Mouse (Mus musculus) mature B cell (primary cell): Measurements from ENCODE around the gene Fdxr.

Experiments used
- in situ Hi-C: fragments of 300-500 bp; cut with MboI; formaldehyde crosslinking; loops from 2 replicates; pipeline ENCODE4 v1.14.3; 2019

Fdxr gene

GRCm38 (mm10) chr11:115289885-115290284 is 13.0 kb upstream of the Fdxr start:
- in situ Hi-C loops: no loop called here

DNA sequence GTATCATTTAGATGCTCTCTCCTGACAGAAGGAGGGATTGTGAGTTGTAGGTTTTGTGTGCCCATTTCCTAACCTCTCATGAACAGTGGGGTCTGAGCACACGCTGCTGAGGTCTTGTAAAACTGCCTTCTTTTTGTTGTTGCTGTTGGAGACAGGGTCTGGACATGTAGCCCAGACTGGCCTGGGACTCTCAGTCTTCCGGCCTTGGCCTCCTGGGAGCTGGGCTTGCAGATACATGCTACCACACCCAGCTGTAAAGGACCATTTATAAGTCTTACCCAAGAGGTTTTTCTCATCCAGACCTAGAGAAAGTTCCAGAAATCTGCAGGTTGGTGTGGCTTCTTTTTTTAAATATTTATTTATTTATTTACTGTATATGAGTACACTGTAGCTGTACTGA is 11.5 kb upstream of the Fdxr start:
- in situ Hi-C loops: no loop called here

DNA sequence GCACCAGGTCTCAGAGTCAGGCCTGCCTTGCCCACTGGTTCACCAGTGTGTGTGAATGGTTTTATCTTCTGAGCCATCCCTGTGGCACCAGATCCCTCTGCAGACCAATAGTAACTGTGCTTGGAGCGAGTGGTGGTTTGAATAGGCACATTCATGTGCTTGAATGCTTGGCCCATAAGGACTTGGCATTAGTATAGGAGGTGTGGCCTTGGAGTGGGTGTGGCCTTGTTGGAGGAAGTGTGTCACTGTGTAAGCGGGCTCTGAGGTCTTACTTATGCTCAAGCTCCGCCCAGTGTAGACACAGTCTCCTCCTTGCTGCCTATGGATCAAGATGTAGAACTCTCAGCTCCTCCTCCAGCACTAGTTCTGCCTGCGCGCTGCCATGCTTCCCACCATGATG is 10.5 kb upstream of the Fdxr start:
- in situ Hi-C loops: no loop called here

DNA sequence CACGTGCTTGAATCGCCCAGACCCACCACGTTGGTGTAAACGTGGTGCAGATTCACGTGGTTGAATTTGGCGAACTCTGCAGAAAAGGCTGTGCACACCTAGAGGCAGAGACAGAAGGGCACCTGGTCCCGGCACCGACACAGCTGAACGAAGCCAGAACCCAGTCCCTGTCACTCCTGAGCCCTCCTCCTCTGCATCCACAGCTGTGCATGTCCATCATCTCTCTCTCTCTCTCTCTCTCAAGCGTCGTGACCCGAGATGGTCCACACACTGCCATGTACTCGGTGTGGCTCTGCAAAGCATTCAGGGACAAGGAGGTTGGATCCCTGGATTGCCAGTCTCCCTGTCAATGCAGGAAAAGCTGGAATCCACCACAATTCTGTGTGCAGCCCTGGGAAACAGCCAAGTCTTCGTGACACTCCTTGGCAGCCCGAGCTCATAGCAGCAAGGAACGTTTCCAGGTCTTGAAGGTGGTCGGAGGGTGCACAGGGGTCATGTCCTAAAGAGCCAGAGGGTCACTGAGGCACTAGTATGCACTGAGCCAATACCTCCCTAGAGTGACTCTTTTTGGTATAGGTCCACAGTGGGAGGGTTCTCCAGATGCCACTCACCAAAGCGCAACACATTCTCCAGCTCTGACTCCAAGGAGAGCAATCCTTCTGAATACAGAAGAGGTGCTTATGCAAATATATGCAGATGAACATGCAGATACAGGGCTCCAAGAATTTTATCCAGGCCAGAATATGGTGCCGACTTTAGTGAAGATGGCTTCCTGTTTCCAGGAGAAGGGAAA is 9.5 kb upstream of the Fdxr start:
- in situ Hi-C loops: no loop called here

GRCm38 (mm10) chr11:115285282-115285681 is 8.4 kb upstream of the Fdxr start:
- in situ Hi-C loops: no loop called here

GRCm38 (mm10) chr11:115283891-115284620 is 7.2 kb upstream of the Fdxr start:
- in situ Hi-C loops: no loop called here

- in situ Hi-C loops: no loop called here
These were observed 6.6 kb upstream of the Fdxr start for GRCm38 (mm10) chr11:115283486-115283765.

DNA sequence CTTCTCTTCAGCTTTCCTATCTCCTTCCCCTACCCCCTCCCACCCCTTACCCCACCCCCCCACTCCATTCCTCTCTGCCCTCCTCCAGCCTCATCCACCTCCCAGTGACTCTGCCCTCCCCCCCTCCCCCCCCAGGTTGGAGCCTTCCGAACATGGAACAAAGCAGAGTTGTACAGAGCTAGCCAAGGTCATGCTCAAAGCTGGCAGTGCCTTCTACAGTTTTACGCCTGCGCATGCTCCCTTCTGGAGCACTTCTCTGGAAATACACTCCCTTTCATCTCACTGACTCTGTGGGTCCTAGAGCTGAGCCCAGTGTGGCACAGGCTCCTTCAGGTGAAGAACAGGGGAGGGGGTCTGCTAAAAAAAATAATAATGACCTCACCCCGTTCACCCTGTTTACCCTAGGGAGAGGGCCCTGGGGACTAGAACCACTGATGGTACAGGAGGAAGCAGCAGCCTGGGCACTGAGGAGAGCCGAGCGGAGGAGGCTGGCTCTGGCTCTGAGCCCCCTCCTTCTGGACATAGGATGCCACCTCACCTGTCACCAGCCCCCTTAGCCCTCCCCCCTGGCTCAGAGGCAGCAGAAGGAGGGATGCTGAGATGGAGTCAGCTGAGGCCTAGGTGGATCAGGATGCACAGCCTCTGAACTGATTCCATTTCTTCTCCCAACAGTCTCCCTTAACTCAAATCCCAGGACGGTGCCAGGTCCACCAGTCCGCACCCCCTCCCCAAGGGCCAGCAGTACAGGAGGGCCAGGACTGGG is 6.1 kb upstream of the Fdxr start:
- in situ Hi-C loops: no loop called here

- in situ Hi-C loops: no loop called here
These were observed 5.4 kb upstream of the Fdxr start for GRCm38 (mm10) chr11:115282295-115282694.

DNA sequence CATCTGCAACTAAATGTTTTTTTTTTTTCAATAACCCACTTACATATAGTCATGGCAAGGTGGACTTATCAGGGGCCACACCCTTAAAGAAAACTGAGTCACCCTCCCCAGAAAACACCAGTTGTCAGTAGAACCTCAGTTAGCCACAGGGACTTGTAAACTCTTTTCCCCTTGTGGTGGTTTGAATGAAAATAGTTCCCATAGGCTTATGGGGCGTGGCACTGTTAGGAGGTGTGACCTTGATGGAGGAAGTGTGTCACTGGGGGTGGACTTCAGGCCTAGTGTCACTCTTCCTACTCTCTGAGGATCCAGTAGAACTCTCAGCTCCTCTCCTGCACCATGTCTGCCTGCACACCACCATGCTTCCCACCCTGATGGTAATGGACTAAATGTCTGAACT is 2.9 kb upstream of the Fdxr start:
- in situ Hi-C loops: no loop called here

DNA sequence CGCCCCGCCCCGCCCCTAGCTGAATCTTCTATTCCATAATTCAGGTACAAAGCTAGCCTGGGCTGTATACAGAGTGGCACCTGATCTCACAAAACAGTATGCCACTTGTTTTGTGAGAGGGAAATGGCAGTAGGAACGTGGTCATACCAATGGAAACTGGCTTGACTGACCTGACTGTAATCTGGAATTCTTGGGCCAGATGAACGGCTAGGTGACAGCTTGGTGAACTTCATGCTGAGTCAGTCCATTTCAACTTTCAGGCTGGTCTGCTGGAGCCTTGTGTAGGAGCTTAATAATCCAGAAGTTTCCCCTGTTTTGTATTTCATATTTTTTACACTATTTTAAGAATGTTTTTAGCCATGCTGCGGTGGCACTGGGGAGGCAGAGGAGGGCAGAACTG is 1.3 kb upstream of the Fdxr start:
- in situ Hi-C loops: no loop called here

GRCm38 (mm10) chr11:115277604-115277975 is 740 bp upstream of the Fdxr start:
- in situ Hi-C loops: no loop called here

DNA sequence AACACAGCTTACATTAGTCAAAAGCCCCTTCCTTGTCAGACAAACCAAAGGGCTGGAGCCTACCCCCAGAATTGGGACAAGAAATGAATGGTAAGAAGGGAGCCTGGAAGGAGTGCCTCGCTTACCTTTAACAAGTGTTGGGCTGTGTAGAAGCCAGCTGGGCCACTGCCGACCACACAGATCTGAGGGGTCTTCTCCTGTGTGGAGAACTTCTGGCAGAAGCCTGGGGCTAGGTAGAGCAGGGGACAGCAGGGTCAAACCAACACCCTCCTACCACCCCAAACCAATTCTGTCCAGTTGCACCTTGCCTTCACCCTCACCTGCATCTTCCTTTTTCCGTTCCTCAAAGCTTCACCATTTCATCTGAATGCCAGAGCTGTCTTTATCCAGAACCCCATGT is 896 bp downstream of the Fdxr start:
- in situ Hi-C loops: no loop called here

GRCm38 (mm10) chr11:115275509-115275908 is 1.3 kb downstream of the Fdxr start:
- in situ Hi-C loops: no loop called here

GRCm38 (mm10) chr11:115274771-115275170 is 2.1 kb downstream of the Fdxr start:
- in situ Hi-C loops: no loop called here

DNA sequence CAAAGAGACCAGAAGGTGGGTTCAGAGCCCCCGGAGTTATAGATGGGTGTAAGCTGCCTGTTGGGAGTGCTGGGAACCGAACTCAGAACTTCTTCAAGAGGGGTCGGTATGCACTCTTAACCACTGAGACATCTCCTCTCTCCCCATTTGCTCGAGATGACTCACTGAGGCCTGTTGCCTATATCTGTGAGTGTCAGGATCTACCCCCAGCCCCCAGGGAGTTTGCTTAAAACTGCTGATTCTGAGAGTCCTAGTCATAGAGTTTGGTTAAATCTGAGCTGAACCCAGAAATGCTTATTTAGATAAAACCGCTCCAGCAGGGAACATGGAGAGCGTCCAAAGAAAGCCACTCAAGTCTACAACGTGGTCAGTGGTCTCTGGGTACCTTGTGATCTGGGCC is 2.7 kb downstream of the Fdxr start:
- in situ Hi-C loops: no loop called here

- in situ Hi-C loops: no loop called here
These were observed 3.1 kb downstream of the Fdxr start for GRCm38 (mm10) chr11:115273735-115274134.

- in situ Hi-C loops: no loop called here
These were observed 3.9 kb downstream of the Fdxr start for GRCm38 (mm10) chr11:115272894-115273498.

- in situ Hi-C loops: no loop called here
These were observed 5.4 kb downstream of the Fdxr start for GRCm38 (mm10) chr11:115271481-115271880.

DNA sequence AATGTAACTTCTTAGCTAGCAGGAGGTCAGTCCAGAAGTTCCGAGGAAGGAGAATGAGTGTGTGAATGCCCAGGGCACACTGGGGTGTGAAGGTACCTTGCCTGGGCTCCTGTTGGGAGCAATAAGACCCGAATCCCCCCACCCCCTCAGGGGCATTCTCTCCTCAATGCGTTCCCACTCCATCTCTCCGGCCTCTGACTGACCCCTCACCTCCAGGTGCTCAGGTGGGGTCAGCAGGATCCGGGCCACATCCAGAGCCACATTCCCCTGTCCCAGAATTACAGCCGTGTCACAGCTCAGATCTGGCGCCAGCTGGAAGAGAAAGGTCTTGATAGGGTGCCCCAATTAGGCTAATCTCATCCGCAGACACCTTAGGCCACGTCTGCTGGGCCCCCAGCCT is 5.8 kb downstream of the Fdxr start:
- in situ Hi-C loops: no loop called here

- in situ Hi-C loops: no loop called here
These were observed 6.5 kb downstream of the Fdxr start for GRCm38 (mm10) chr11:115270148-115270861.
